Mouse (Mus musculus): ENCODE data around the gene Nabp1. TPM values are rescaled to one million over a fixed set of nuclear protein-coding genes. Genes with fewer than 3 reads are reported as not detected.
A peak's percentile ranks its signal among the peaks of the same experiment; 100 is the strongest.
"Not testable (repeated sequence)": the region's sequence is repeated elsewhere in the genome, so short reads cannot be mapped to it uniquely, and the experiment has no call there.

Gene Nabp1
- polyA plus RNA-seq, 1 experiment from 2014 or later = 7.5 TPM

GRCm38 (mm10) chr1:51445161-51445853, 32.9 kb downstream of the Nabp1 start:
- Histone ChIP-seq H3K27me3 (no peaks in the 10 kb centered on the region), H3K9ac (no peak overlapping the region), H3K4me1 (replicated peaks) (peaks cover 8% of the 10 kb centered on the region), H3K4me2 (no peak overlapping the region), H3K9me3 (no peaks in the 10 kb centered on the region), H3K27ac (no peak overlapping the region), H3K36me3 (no peaks in the 10 kb centered on the region), H3K4me3 (no peak overlapping the region)
- ATAC-seq (ENCODE audit: low FRiP score) = 0 out of 2 replicates have a peak, but pooled peaks have one; percentile 21
- 57% methylated on average over 5 of the region's 5 CpGs for WGBS

GRCm38 (mm10) chr1:51429775-51430174, 48.5 kb downstream of the Nabp1 start:
- WGBS = 39% methylated on average over 1 of the region's 1 CpGs
- H3K9me3 ChIP-seq = no peaks in the 10 kb centered on the region

GRCm38 (mm10) chr1:51426298-51426697, 51.9 kb downstream of the Nabp1 start:
- Histone ChIP-seq H3K27me3 (no peaks in the 10 kb centered on the region), H3K4me2 (no peak overlapping the region), H3K9me3 (no peaks in the 10 kb centered on the region), H3K4me3 (no peak overlapping the region), H3K4me1 (replicated peaks) (no peaks in the 10 kb centered on the region), H3K9ac (no peak overlapping the region), H3K36me3 (no peaks in the 10 kb centered on the region), H3K27ac (no peak overlapping the region)
- 97% methylated on average over 9 of the region's 9 CpGs for WGBS
- ATAC-seq (ENCODE audit: low FRiP score) = no peak

More at GRCm38 (mm10) chr1:51429775-51430174, 48.5 kb downstream of the Nabp1 start:
- H3K27ac ChIP-seq = no peak overlapping the region
- H3K4me3 ChIP-seq = no peak overlapping the region
- no peak overlapping the region for H3K9ac ChIP-seq
- no peaks in the 10 kb centered on the region for H3K36me3 ChIP-seq
- no peak for ATAC-seq (ENCODE audit: low FRiP score)
- H3K27me3 ChIP-seq = no peaks in the 10 kb centered on the region
- no peaks in the 10 kb centered on the region for H3K4me1 ChIP-seq (replicated peaks)
- H3K4me2 ChIP-seq = no peak overlapping the region

GRCm38 (mm10) chr1:51421029-51421428, 57.2 kb downstream of the Nabp1 start:
- not testable (repeated sequence) for H3K9ac ChIP-seq; H3K27ac ChIP-seq; H3K4me2 ChIP-seq; H3K4me1 ChIP-seq (replicated peaks); H3K36me3 ChIP-seq; H3K4me3 ChIP-seq; ATAC-seq (ENCODE audit: low FRiP score); H3K9me3 ChIP-seq; H3K27me3 ChIP-seq
- WGBS = 97% methylated on average over 8 of the region's 8 CpGs

GRCm38 (mm10) chr1:51418753-51419152, 59.5 kb downstream of the Nabp1 start:
- WGBS = 39% methylated on average over 5 of the region's 5 CpGs
- ATAC-seq (ENCODE audit: low FRiP score) = no peak

More at GRCm38 (mm10) chr1:51418753-51419152, 59.5 kb downstream of the Nabp1 start:
- Histone ChIP-seq H3K9ac (no peak overlapping the region), H3K4me2 (no peak overlapping the region), H3K4me1 (replicated peaks) (no peaks in the 10 kb centered on the region), H3K27ac (no peak overlapping the region), H3K4me3 (no peak overlapping the region), H3K9me3 (no peaks in the 10 kb centered on the region), H3K27me3 (no peaks in the 10 kb centered on the region), H3K36me3 (no peaks in the 10 kb centered on the region)

Other genes with a start within 250 kb of the Nabp1 start
- 6.9 and 7.3 TPM in 2 replicates for gene Cavin2, start 189.3 kb downstream of the Nabp1 start, polyA plus RNA-seq (2015; fragmentation: Nextera tagmentation; extraction: Ambion mirVana)